Mouse (Mus musculus) kidney, embryonic 16.5 days (tissue): ENCODE data around the gene Slc13a3. TPM values are rescaled to one million over a fixed set of nuclear protein-coding genes. Genes with fewer than 3 reads are reported as not detected.

Experiments
- polyA plus RNA-seq: library from polyadenylated mRNA; unstranded; fragments of >200 nt; fragmentation: Nextera tagmentation; extraction: Ambion mirVana; gene quantifications from 2 replicates; pipeline ENCODE4 v1.2.1, GENCODE M21; 2015

Slc13a3 gene
- polyA plus RNA-seq, 1 experiment from 2014 or later = 4.5 TPM

Other genes starting within 250 kb of the Slc13a3 start
- 0.77 and 0.98 TPM in 2 replicates for gene Cdh22, start 238.4 kb downstream of the Slc13a3 start, polyA plus RNA-seq
- gene Slc35c2, start 185.4 kb downstream of the Slc13a3 start, polyA plus RNA-seq = 62.4 and 62.8 TPM in 2 replicates
- 88.4 and 93.7 TPM in 2 replicates for gene Elmo2, start 146.8 kb downstream of the Slc13a3 start, polyA plus RNA-seq
- 1.1 and 1.3 TPM in 2 replicates for gene Zfp663, start 104.5 kb downstream of the Slc13a3 start, polyA plus RNA-seq
- gene Zfp334, start 85.0 kb downstream of the Slc13a3 start, polyA plus RNA-seq = 8.7 and 8.9 TPM in 2 replicates
- not detected in 2 replicates for gene Ocstamp, start 72.8 kb downstream of the Slc13a3 start, polyA plus RNA-seq
- gene Trp53rka, start 20.1 kb upstream of the Slc13a3 start, polyA plus RNA-seq = 37.7 and 38.9 TPM in 2 replicates
- 8.3 TPM in 2 replicates for gene Slc2a10, start 30.6 kb upstream of the Slc13a3 start, polyA plus RNA-seq
- gene Eya2, start 121.8 kb upstream of the Slc13a3 start, polyA plus RNA-seq = 6.8 and 7.5 TPM in 2 replicates